Mouse (Mus musculus): ENCODE results near the gene Pfkp. TPM values are rescaled to one million over a fixed set of nuclear protein-coding genes. Genes with fewer than 3 reads are reported as not detected.

Gene Pfkp
- polyA plus RNA-seq, 1 experiment, result 34.7 TPM

DNA sequence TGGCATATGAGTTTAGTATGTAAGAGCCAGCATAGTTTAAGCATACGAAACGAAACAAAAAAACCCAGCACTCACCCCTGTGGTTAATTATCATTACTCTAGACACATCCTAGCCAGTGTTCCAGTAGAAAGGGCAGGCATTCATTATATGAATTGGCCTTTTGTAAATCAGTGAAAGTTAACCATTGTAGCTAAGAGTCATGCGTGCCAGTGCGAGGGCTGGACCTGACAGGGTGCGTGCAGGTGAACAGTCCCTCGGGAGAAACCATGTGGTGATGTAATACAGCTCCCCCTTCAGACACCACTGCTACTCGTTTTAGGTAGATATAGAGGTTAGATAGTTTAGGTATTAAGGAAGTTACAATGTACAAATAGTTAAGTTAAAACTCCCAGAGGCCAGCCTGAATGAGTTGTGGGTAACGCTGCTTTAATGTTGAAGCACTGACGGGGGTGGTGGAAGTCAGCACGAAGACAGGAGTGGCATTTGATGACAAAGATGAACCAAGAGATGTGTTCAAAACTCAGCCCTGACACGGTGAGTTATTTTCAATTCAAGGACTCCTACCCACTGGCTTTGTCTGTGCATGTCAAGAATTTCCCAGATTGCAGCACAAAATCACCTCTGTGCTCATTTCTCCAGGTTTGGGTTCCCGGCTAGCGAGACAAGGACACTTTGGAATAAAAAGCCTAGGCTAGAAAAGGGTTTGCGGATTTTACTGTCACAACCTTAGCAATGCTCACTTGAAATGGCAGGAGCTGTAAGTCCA lies 19.4 kb downstream of the Pfkp start:
- no peak for TF ChIP-seq GATA1 (IDR thresholded peaks at IDR 0.05; ENCODE audit: low read length)

- no peak for TF ChIP-seq GATA1 (IDR thresholded peaks at IDR 0.05; ENCODE audit: low read length)
Observed at GRCm38 (mm10) chr13:6628261-6628660, 20.3 kb downstream of the Pfkp start.

DNA sequence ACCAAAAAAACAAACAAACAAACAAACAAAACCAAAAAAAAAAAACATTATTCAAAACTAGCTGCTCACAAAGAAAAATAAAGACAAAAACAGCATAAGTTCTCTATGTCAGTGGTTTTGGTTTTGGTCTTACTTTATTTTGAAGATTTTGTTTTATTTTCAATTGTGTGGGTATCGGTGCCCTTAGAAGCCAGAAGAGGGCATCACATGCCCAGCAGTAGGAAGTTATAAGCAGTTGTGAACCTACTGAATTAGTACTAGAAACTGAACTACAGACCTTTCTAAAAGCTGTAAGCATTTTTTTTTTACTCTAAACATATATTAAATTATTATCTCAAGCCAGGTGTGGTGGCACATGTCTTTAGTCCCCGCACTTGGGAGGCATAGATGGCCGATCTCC lies 21.2 kb downstream of the Pfkp start:
- TF ChIP-seq GATA1 (IDR thresholded peaks at IDR 0.05; ENCODE audit: low read length), result no peak

GRCm38 (mm10) chr13:6626508-6627114 lies 22.0 kb downstream of the Pfkp start:
- no peak for TF ChIP-seq GATA1 (IDR thresholded peaks at IDR 0.05; ENCODE audit: low read length)

DNA sequence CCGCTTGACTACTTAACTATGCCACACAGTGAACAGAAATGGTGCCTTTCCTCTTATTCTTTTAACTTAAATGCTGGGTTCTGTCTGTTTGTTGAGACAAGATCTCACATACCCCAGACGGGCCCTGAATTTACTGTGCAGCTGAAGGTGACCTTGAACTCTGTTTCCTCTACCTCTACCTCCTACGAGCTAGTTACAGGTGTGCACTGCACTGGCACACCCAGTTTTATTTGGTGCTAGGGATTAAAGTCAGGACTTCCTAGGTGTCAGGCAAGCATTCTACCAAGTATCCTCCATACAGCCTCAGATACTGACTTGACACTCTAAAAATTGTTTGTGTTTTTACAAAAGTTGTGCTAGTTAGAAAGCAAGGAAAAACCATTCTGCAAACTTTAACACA lies 22.6 kb downstream of the Pfkp start:
- TF ChIP-seq GATA1 (IDR thresholded peaks at IDR 0.05; ENCODE audit: low read length), result no peak

DNA sequence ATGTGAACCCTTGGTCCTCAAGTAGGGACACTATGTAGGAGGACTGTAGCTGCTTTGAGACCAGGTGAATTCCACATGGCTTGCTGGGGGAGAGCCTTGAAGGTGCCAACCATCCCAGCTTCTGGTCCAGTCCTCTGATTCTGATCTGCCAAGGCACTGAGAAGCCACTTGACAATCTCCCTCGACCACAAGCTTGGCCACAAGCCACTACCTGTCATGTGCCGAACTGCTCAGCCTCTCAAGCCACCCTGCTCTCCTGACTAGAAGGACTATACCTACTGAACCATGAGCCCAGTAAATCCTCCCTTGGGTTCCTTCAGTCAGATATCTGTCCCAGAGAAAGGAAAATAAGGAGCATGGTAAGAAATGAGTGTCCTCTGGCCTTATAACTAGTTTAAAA lies 24.0 kb downstream of the Pfkp start:
- no peak for TF ChIP-seq GATA1 (IDR thresholded peaks at IDR 0.05; ENCODE audit: low read length)

GRCm38 (mm10) chr13:6624121-6624520 lies 24.5 kb downstream of the Pfkp start:
- no peak for TF ChIP-seq GATA1 (IDR thresholded peaks at IDR 0.05; ENCODE audit: low read length)

DNA sequence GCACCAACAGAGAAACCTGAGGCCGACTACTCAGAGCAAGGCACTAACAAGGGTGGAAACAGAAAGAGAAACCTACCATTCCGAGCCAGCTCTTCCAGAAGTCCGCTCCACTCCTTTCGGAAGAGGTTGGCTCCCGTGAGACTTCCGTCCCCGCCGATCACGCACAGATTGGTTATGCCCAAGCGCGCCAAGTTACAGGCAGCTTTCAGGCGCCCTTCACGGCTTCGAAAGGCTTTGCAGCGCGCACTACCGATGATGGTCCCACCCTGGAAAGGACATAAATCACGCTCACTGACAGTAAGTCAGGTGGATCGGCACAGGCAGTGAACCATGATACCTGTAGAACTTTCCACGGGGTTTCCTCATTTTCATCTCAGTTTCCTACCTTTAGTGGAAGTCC lies 26.7 kb downstream of the Pfkp start:
- no peak for TF ChIP-seq GATA1 (IDR thresholded peaks at IDR 0.05; ENCODE audit: low read length)

GRCm38 (mm10) chr13:6620250-6620649 lies 28.3 kb downstream of the Pfkp start:
- TF ChIP-seq GATA1 (IDR thresholded peaks at IDR 0.05; ENCODE audit: low read length), result no peak

GRCm38 (mm10) chr13:6618711-6619110 lies 29.9 kb downstream of the Pfkp start:
- no peak for TF ChIP-seq GATA1 (IDR thresholded peaks at IDR 0.05; ENCODE audit: low read length)

- no peak for TF ChIP-seq GATA1 (IDR thresholded peaks at IDR 0.05; ENCODE audit: low read length)
Observed at GRCm38 (mm10) chr13:6613690-6614445, 34.7 kb downstream of the Pfkp start.

- no peak for TF ChIP-seq GATA1 (IDR thresholded peaks at IDR 0.05; ENCODE audit: low read length)
Observed at GRCm38 (mm10) chr13:6602786-6603409, 45.7 kb downstream of the Pfkp start.

GRCm38 (mm10) chr13:6601676-6602075 lies 46.9 kb downstream of the Pfkp start:
- TF ChIP-seq GATA1 (IDR thresholded peaks at IDR 0.05; ENCODE audit: low read length), result no peak

DNA sequence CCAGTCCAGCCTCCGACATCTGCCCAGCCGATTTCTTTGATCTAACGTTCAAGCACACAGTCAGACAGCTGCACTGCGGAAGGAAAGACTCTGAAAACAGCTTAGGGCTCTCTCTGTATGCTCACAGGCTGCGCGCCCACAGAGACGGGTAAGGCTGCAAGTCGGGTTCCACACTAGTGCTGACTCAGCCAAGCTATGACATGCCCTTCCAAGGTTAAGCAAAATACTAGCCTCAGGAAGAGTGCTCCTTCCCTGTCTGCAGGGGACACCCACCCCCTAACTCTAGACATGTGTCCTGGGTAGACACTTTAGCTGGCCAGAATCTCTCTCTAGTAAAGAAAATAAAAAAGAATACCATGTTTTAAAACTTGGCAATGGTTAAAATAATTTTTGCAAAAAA lies 48.0 kb downstream of the Pfkp start:
- TF ChIP-seq GATA1 (IDR thresholded peaks at IDR 0.05; ENCODE audit: low read length), result no peak

DNA sequence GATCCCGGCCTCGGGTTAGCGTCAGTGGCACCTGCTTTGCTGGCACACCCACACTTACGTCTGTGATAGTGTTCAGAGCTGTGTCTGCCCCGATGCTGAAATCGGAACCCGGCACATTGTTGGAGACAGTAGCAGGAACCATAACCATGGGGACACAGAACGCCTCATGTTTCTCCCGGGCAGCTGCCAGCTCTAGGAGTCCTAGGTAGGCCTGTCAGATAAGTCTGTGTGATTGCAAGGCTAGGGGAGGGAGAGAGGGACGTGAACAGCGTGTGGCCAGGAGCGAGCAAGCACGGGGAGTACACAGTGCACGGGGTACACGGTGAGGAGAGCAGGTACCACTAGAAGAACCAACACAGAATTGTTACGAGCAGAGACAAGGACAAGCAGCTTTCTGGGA lies 50.8 kb downstream of the Pfkp start:
- TF ChIP-seq GATA1 (IDR thresholded peaks at IDR 0.05; ENCODE audit: low read length), result no peak

GRCm38 (mm10) chr13:6595403-6595802 lies 53.2 kb downstream of the Pfkp start:
- TF ChIP-seq GATA1 (IDR thresholded peaks at IDR 0.05; ENCODE audit: low read length), result no peak
